Mouse (Mus musculus) embryonic facial prominence, embryonic 14.5 days (tissue): ENCODE data around the gene Fhit. TPM values are rescaled to one million over a fixed set of nuclear protein-coding genes. Genes with fewer than 3 reads are reported as not detected.
A peak's percentile ranks its signal among the peaks of the same experiment; 100 is the strongest.
"Not testable (repeated sequence)": the region's sequence is repeated elsewhere in the genome, so short reads cannot be mapped to it uniquely, and the experiment has no call there.

Experiments
- ATAC-seq: fragments of 200-750 bp; cut with Nextera tagmentation; 2 replicates; pipeline ENCODE4 v1.8.0; 2017; ENCODE audit warnings: low read depth, moderate number of reproducible peaks, moderate TSS enrichment
- DNase-seq: peaks from one replicate; pipeline ENCODE4 v3.0.0-alpha.2; 2015; ENCODE audit warnings: low spot score
- H3K27ac ChIP-seq: fragments of 300-500 bp; sonication (generic); replicated peaks from 2 replicates; pipeline ENCODE4 v1.5.1; 2014; ENCODE audit warnings: low read depth, mild to moderate bottlenecking, low read length, moderate library complexity
- H3K27me3 ChIP-seq: fragments of 300-500 bp; sonication (generic); replicated peaks from 2 replicates; pipeline ENCODE4 v1.6.1; 2014; ENCODE audit warnings: low read length; ENCODE audit not compliant: control insufficient read depth, insufficient read depth
- H3K36me3 ChIP-seq: fragments of 300-500 bp; sonication (generic); 2 replicates; pipeline ENCODE4 v1.6.1; 2014; ENCODE audit warnings: low read length, mixed read lengths; ENCODE audit not compliant: control insufficient read depth, insufficient read depth
- H3K4me1 ChIP-seq: fragments of 300-500 bp; sonication (generic); 2 replicates; pipeline ENCODE4 v1.6.1; 2014; ENCODE audit warnings: antibody characterized with exemption, low read length; ENCODE audit not compliant: control insufficient read depth, insufficient read depth
- H3K4me2 ChIP-seq: fragments of 300-500 bp; sonication (generic); 2 replicates; pipeline ENCODE4 v1.6.1; 2014; ENCODE audit warnings: low read depth, mild to moderate bottlenecking, low read length, moderate library complexity, mixed read lengths
- H3K4me3 ChIP-seq: fragments of 300-500 bp; sonication (generic); 2 replicates; pipeline ENCODE4 v1.5.1; 2014; ENCODE audit warnings: low read depth, mild to moderate bottlenecking, low read length
- H3K9ac ChIP-seq: fragments of 300-500 bp; sonication (generic); 2 replicates; pipeline ENCODE4 v1.6.1; 2014; ENCODE audit warnings: low read depth, mild to moderate bottlenecking, low read length, moderate library complexity, mixed read lengths
- H3K9me3 ChIP-seq: fragments of 300-500 bp; sonication (generic); 2 replicates; pipeline ENCODE4 v1.6.1; 2016; ENCODE audit warnings: low read length; ENCODE audit not compliant: control insufficient read depth
- WGBS: fragments of 180-500 bp; shearing (Covaris S2); extraction: QIAGEN DNeasy Blood & Tissue Kit; methylation state at CpG from one replicate; pipeline ENCODE4 v1.1.7; 2014; 5-methylcytosine and 5-hydroxymethylcytosine counted together
- polyA plus RNA-seq: library from polyadenylated mRNA; unstranded; fragments of >200 nt; fragmentation: Nextera tagmentation; extraction: Ambion mirVana; gene quantifications from 2 replicates; pipeline ENCODE4 v1.2.1, GENCODE M21; 2014

Gene Fhit
- polyA plus RNA-seq, 1 experiment from 2014 or later, result 8.1 TPM

DNA sequence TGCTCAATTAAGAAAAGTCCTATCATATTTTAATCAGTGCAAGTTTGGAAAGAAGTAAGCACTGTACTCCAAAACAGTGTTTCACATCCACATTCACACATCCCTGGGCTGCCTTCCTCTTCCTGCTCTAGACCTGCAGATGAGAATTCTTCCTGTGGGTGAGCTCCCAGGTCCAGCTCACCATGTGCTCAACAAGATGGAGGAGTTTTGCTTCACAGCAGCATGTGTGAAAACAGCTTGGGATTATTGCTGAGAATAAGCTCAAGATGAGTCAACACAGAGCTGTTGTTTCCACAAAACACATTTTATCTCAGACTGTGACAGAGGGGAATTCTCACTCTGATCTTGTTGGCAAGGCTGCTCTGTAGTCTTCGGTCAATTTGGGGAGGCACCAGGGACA is 1265.3 kb downstream of the Fhit start:
- DNase-seq, result no peak
- H3K27me3 ChIP-seq, result no peaks in the 10 kb centered on the region
- WGBS, result 88% methylated on average over 1 of the region's 1 CpGs
- no peak for ATAC-seq
- no peak overlapping the region for H3K9ac ChIP-seq
- no peaks in the 10 kb centered on the region for H3K9me3 ChIP-seq
- H3K27ac ChIP-seq, result no peak overlapping the region
- no peak overlapping the region for H3K4me3 ChIP-seq
- no peaks in the 10 kb centered on the region for H3K4me1 ChIP-seq
- no peak overlapping the region for H3K4me2 ChIP-seq
- no peaks in the 10 kb centered on the region for H3K36me3 ChIP-seq

- DNase-seq, result no peak
- Histone ChIP-seq H3K27ac (no peak overlapping the region), H3K9me3 (no peaks in the 10 kb centered on the region), H3K4me1 (no peaks in the 10 kb centered on the region), H3K27me3 (no peaks in the 10 kb centered on the region), H3K9ac (no peak overlapping the region), H3K4me3 (no peak overlapping the region), H3K4me2 (no peak overlapping the region), H3K36me3 (no peaks in the 10 kb centered on the region)
- WGBS, result 79% methylated on average over 2 of the region's 2 CpGs
- ATAC-seq, result no peak
Measured at GRCm38 (mm10) chr14:9852041-9852440, 1309.8 kb downstream of the Fhit start.

DNA sequence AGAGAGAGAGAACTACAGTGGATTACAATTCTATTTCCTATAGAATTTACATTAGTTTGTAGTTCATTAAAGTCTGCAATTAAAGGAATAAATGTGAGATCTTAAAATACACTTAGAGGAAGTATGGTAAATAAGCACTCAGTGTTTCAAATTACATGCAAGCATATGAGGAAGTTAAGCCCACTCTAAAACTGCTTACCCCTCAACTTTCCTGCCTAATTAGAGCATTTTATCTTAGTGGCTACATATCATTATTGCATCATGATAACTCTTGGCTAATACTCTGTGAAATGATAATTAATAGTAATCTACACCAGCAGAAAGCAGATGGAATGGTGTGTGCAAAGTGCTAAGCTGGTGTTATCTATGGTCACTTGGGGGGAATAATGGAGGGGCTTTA is 1329.5 kb downstream of the Fhit start:
- no peak overlapping the region for H3K27ac ChIP-seq
- no peaks in the 10 kb centered on the region for H3K4me1 ChIP-seq
- ATAC-seq, result no peak
- DNase-seq, result no peak
- H3K36me3 ChIP-seq, result no peaks in the 10 kb centered on the region
- H3K9ac ChIP-seq, result no peak overlapping the region
- no peaks in the 10 kb centered on the region for H3K27me3 ChIP-seq
- H3K9me3 ChIP-seq, result no peaks in the 10 kb centered on the region
- no peak overlapping the region for H3K4me2 ChIP-seq
- H3K4me3 ChIP-seq, result no peak overlapping the region

GRCm38 (mm10) chr14:9828699-9829240 is 1333.1 kb downstream of the Fhit start:
- ATAC-seq, H3K9me3 ChIP-seq, H3K9ac ChIP-seq, H3K36me3 ChIP-seq, H3K4me3 ChIP-seq, H3K4me1 ChIP-seq, DNase-seq, H3K27me3 ChIP-seq, H3K4me2 ChIP-seq, H3K27ac ChIP-seq: not testable (repeated sequence)
- WGBS, result 81% methylated on average over 8 of the region's 8 CpGs

DNA sequence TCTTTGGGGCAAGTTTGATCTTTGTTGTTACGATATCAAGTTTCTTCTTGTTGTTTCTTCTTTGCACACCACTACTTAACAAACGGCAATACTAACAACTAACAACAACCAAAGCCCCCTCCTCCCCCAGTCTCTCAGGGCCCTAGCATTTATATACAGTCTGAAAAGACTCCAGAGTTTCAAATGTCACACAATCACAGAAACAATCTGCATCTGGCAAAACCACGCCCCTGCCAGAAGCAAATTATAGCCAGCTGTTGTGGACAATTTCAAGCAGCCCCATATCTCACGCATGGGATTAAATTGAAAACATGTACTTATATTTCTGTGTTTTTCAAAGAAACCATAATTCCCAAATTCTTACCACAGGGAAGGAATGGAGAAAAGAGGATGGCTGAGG is 1345.9 kb downstream of the Fhit start:
- Histone ChIP-seq H3K4me2 (no peak overlapping the region), H3K4me1 (peaks cover 18% of the 10 kb centered on the region; the same call in 1 of the 2 replicates), H3K4me3 (no peak overlapping the region), H3K27me3 (no peaks in the 10 kb centered on the region), H3K36me3 (no peaks in the 10 kb centered on the region), H3K27ac (no peak overlapping the region), H3K9me3 (no peaks in the 10 kb centered on the region), H3K9ac (no peak overlapping the region)
- WGBS, result 32% methylated on average over 4 of the region's 4 CpGs
- peak; percentile 80 for DNase-seq
- 0 out of 2 replicates have a peak, but pooled peaks have one; percentile 65 for ATAC-seq

DNA sequence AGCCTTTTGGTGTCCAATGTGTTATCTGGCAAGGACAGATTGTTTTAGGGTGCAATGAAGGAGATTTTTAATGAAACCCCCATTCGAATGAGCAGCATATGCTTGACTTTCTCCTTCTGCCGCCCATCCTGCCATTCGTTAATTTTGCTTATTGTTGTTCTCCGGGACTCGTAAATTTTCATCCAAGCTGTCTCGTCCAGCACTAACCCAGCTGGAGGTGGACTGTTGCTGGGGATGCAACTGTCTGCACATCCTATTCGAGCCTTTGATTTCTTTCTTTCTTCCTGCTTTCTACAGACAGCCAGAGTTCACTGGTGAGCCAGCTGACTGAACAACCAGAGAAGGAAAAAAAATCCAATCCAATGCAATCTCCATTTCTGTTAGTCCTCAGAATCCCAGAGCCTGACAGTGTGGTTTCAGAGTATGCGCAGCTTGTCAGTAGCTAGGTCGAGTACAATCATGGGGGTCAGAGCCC is 1350.0 kb downstream of the Fhit start:
- Histone ChIP-seq H3K27me3 (no peaks in the 10 kb centered on the region), H3K9ac (no peak overlapping the region), H3K4me1 (peaks cover 18% of the 10 kb centered on the region; the same call in 1 of the 2 replicates), H3K4me2 (no peak overlapping the region), H3K36me3 (no peaks in the 10 kb centered on the region), H3K27ac (no peak overlapping the region), H3K9me3 (no peaks in the 10 kb centered on the region), H3K4me3 (no peak overlapping the region)
- no peak for ATAC-seq
- 68% methylated on average over 9 of the region's 9 CpGs for WGBS
- DNase-seq, result no peak

GRCm38 (mm10) chr14:9811177-9811846 is 1350.5 kb downstream of the Fhit start:
- no peaks in the 10 kb centered on the region for H3K9me3 ChIP-seq
- H3K27me3 ChIP-seq, result no peaks in the 10 kb centered on the region
- peak; percentile 14 for DNase-seq
- ATAC-seq, result no peak
- no peaks in the 10 kb centered on the region for H3K36me3 ChIP-seq
- no peak overlapping the region for H3K27ac ChIP-seq
- WGBS, result 57% methylated on average over 7 of the region's 7 CpGs
- no peak overlapping the region for H3K4me2 ChIP-seq
- no peak overlapping the region for H3K9ac ChIP-seq
- H3K4me1 ChIP-seq, result peaks cover 13% of the 10 kb centered on the region; the same call in 1 of the 2 replicates
- H3K4me3 ChIP-seq, result no peak overlapping the region

GRCm38 (mm10) chr14:9793403-9793802 is 1368.4 kb downstream of the Fhit start:
- Histone ChIP-seq H3K4me1 (no peaks in the 10 kb centered on the region), H3K9me3 (no peaks in the 10 kb centered on the region), H3K9ac (no peak overlapping the region), H3K4me3 (no peak overlapping the region), H3K36me3 (no peaks in the 10 kb centered on the region), H3K4me2 (no peak overlapping the region), H3K27ac (no peak overlapping the region), H3K27me3 (no peaks in the 10 kb centered on the region)
- DNase-seq (no peak), ATAC-seq (no peak)

GRCm38 (mm10) chr14:9788402-9788950 is 1373.4 kb downstream of the Fhit start:
- no peaks in the 10 kb centered on the region for H3K27me3 ChIP-seq
- no peaks in the 10 kb centered on the region for H3K36me3 ChIP-seq
- H3K27ac ChIP-seq, result no peak overlapping the region
- H3K4me2 ChIP-seq, result no peak overlapping the region
- 61% methylated on average over 3 of the region's 3 CpGs for WGBS
- no peak overlapping the region for H3K4me3 ChIP-seq
- H3K9ac ChIP-seq, result no peak overlapping the region
- no peak for ATAC-seq
- H3K9me3 ChIP-seq, result no peaks in the 10 kb centered on the region
- DNase-seq, result no peak
- H3K4me1 ChIP-seq, result no peaks in the 10 kb centered on the region
